Mouse (Mus musculus): ENCODE measurements around the gene Shmt2. TPM values are rescaled to one million over a fixed set of nuclear protein-coding genes. Genes with fewer than 3 reads are reported as not detected.

The Shmt2 gene
- polyA plus RNA-seq, 1 experiment = 535 TPM

GRCm38 (mm10) chr10:127485235-127485634, 37.0 kb downstream of the Shmt2 start:
- TF ChIP-seq TCF12 (IDR thresholded peaks at IDR 0.05; ENCODE audit: insufficient read depth, poor library complexity, severe bottlenecking) (no peak), TCF3 (IDR thresholded peaks at IDR 0.05; ENCODE audit: insufficient read length, low read depth) (no peak), POLR2AphosphoS2 (IDR thresholded peaks at IDR 0.05; ENCODE audit: insufficient read length, low read depth) (no peak), E2F4 (IDR thresholded peaks at IDR 0.05; ENCODE audit: insufficient read depth) (no peak), SRF (IDR thresholded peaks at IDR 0.05; ENCODE audit: control insufficient read depth, insufficient read length, low read depth) (no peak), MAX (IDR thresholded peaks at IDR 0.05; ENCODE audit: low read depth) (no peak), CEBPB (IDR thresholded peaks at IDR 0.05; ENCODE audit: insufficient read depth, poor library complexity, severe bottlenecking) (no peak), MYOG (IDR thresholded peaks at IDR 0.05; ENCODE audit: control insufficient read depth in 1 of 3, insufficient read depth in 1 of 3, insufficient read length in 2 of 3, low read depth in 2 of 3) (no peak), USF1 (IDR thresholded peaks at IDR 0.05; ENCODE audit: low read depth) (no peak), REST (IDR thresholded peaks at IDR 0.05; ENCODE audit: insufficient read depth, insufficient read length) (no peak), MYOD1 (IDR thresholded peaks at IDR 0.05; ENCODE audit: control insufficient read depth in 1 of 3, insufficient read length in 2 of 3, low read depth in 2 of 3) (no peak), POLR2A (IDR thresholded peaks at IDR 0.05; ENCODE audit: insufficient read length, low read depth) (no peak)
- Histone ChIP-seq H3K36me3 (ENCODE audit: control insufficient read depth, insufficient read depth) (peaks cover 43% of the 10 kb centered on the region), H3K79me2 (ENCODE audit: control insufficient read depth, insufficient read depth) (no peaks in the 10 kb centered on the region)

GRCm38 (mm10) chr10:127480833-127481813, 41.1 kb downstream of the Shmt2 start:
- Histone ChIP-seq H3K79me2 (ENCODE audit: control insufficient read depth, insufficient read depth) (no peaks in the 10 kb centered on the region), H3K27me3 (ENCODE audit: control insufficient read depth, insufficient read depth, insufficient read length) (no peaks in the 10 kb centered on the region), H3ac (ENCODE audit: control insufficient read depth, insufficient read length) (no peak overlapping the region), H3K4me2 (ENCODE audit: low read depth) (peak overlapping the region; percentile 74), H3K4me3 (no peak overlapping the region), H3K36me3 (ENCODE audit: control insufficient read depth, insufficient read depth) (peaks cover 35% of the 10 kb centered on the region)
- TF ChIP-seq USF1 (IDR thresholded peaks at IDR 0.05; ENCODE audit: low read depth) = peak; percentile 92
- no peak for TF ChIP-seq E2F4 (IDR thresholded peaks at IDR 0.05; ENCODE audit: insufficient read depth)

More at GRCm38 (mm10) chr10:127485235-127485634, 37.0 kb downstream of the Shmt2 start:
- H3K27me3 ChIP-seq (ENCODE audit: control insufficient read depth, insufficient read depth, insufficient read length) = no peaks in the 10 kb centered on the region
- no peak overlapping the region for H3K4me2 ChIP-seq (ENCODE audit: low read depth)
- H3K4me3 ChIP-seq = no peak overlapping the region
- H3ac ChIP-seq (ENCODE audit: control insufficient read depth, insufficient read length) = no peak overlapping the region

GRCm38 (mm10) chr10:127479131-127479530, 43.1 kb downstream of the Shmt2 start:
- Histone ChIP-seq H3ac (ENCODE audit: control insufficient read depth, insufficient read length) (no peak overlapping the region), H3K27me3 (ENCODE audit: control insufficient read depth, insufficient read depth, insufficient read length) (no peaks in the 10 kb centered on the region), H3K4me2 (ENCODE audit: low read depth) (no peak overlapping the region), H3K4me3 (no peak overlapping the region), H3K36me3 (ENCODE audit: control insufficient read depth, insufficient read depth) (peaks cover 16% of the 10 kb centered on the region), H3K79me2 (ENCODE audit: control insufficient read depth, insufficient read depth) (no peaks in the 10 kb centered on the region)
- TF ChIP-seq MAX (IDR thresholded peaks at IDR 0.05; ENCODE audit: low read depth) = no peak
- TF ChIP-seq CEBPB (IDR thresholded peaks at IDR 0.05; ENCODE audit: insufficient read depth, poor library complexity, severe bottlenecking) = no peak
- TF ChIP-seq USF1 (IDR thresholded peaks at IDR 0.05; ENCODE audit: low read depth) = no peak
- TF ChIP-seq POLR2AphosphoS2 (IDR thresholded peaks at IDR 0.05; ENCODE audit: insufficient read length, low read depth) = no peak
- no peak for TF ChIP-seq TCF3 (IDR thresholded peaks at IDR 0.05; ENCODE audit: insufficient read length, low read depth)
- TF ChIP-seq SRF (IDR thresholded peaks at IDR 0.05; ENCODE audit: control insufficient read depth, insufficient read length, low read depth) = no peak
- no peak for TF ChIP-seq TCF12 (IDR thresholded peaks at IDR 0.05; ENCODE audit: insufficient read depth, poor library complexity, severe bottlenecking)
- TF ChIP-seq REST (IDR thresholded peaks at IDR 0.05; ENCODE audit: insufficient read depth, insufficient read length) = no peak
- TF ChIP-seq E2F4 (IDR thresholded peaks at IDR 0.05; ENCODE audit: insufficient read depth) = no peak
- no peak for TF ChIP-seq MYOD1 (IDR thresholded peaks at IDR 0.05; ENCODE audit: control insufficient read depth in 1 of 3, insufficient read length in 2 of 3, low read depth in 2 of 3)
- no peak for TF ChIP-seq POLR2A (IDR thresholded peaks at IDR 0.05; ENCODE audit: insufficient read length, low read depth)
- no peak for TF ChIP-seq MYOG (IDR thresholded peaks at IDR 0.05; ENCODE audit: control insufficient read depth in 1 of 3, insufficient read depth in 1 of 3, insufficient read length in 2 of 3, low read depth in 2 of 3)

GRCm38 (mm10) chr10:127477301-127477700, 44.9 kb downstream of the Shmt2 start:
- Histone ChIP-seq H3K79me2 (ENCODE audit: control insufficient read depth, insufficient read depth) (no peaks in the 10 kb centered on the region), H3K36me3 (ENCODE audit: control insufficient read depth, insufficient read depth) (peaks cover 9% of the 10 kb centered on the region), H3ac (ENCODE audit: control insufficient read depth, insufficient read length) (no peak overlapping the region), H3K27me3 (ENCODE audit: control insufficient read depth, insufficient read depth, insufficient read length) (no peaks in the 10 kb centered on the region), H3K4me3 (no peak overlapping the region), H3K4me2 (ENCODE audit: low read depth) (no peak overlapping the region)
- TF ChIP-seq TCF12 (IDR thresholded peaks at IDR 0.05; ENCODE audit: insufficient read depth, poor library complexity, severe bottlenecking) (no peak), REST (IDR thresholded peaks at IDR 0.05; ENCODE audit: insufficient read depth, insufficient read length) (no peak), MYOD1 (IDR thresholded peaks at IDR 0.05; ENCODE audit: control insufficient read depth in 1 of 3, insufficient read length in 2 of 3, low read depth in 2 of 3) (no peak), MYOG (IDR thresholded peaks at IDR 0.05; ENCODE audit: control insufficient read depth in 1 of 3, insufficient read depth in 1 of 3, insufficient read length in 2 of 3, low read depth in 2 of 3) (no peak), CEBPB (IDR thresholded peaks at IDR 0.05; ENCODE audit: insufficient read depth, poor library complexity, severe bottlenecking) (no peak)

DNA sequence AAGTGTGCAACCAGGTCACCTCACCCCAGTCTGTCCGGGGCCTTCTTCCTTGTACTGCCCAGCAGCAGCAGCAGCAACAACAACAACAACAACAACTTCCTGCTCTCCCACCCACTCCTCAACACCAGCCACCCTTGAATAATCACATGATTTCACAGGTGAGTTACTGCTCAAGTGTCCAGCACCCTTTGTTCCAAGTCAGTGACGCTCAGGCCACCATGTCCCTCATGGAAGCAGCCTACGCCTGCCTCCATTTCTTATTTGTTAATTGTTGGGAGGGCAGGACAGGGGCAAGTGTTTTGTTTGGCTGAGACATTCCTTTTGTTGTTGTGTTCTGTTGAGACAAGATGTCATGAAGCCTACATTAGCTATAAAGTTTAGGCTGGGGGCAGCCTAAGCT, 45.7 kb downstream of the Shmt2 start:
- peaks cover 9% of the 10 kb centered on the region for H3K36me3 ChIP-seq (ENCODE audit: control insufficient read depth, insufficient read depth)
- TF ChIP-seq MAX (IDR thresholded peaks at IDR 0.05; ENCODE audit: low read depth) (no peak), POLR2A (IDR thresholded peaks at IDR 0.05; ENCODE audit: insufficient read length, low read depth) (no peak), E2F4 (IDR thresholded peaks at IDR 0.05; ENCODE audit: insufficient read depth) (no peak), POLR2AphosphoS2 (IDR thresholded peaks at IDR 0.05; ENCODE audit: insufficient read length, low read depth) (no peak), MYOD1 (IDR thresholded peaks at IDR 0.05; ENCODE audit: control insufficient read depth in 1 of 3, insufficient read length in 2 of 3, low read depth in 2 of 3) (no peak), MYOG (IDR thresholded peaks at IDR 0.05; ENCODE audit: control insufficient read depth in 1 of 3, insufficient read depth in 1 of 3, insufficient read length in 2 of 3, low read depth in 2 of 3) (no peak), USF1 (IDR thresholded peaks at IDR 0.05; ENCODE audit: low read depth) (no peak)
- H3K79me2 ChIP-seq (ENCODE audit: control insufficient read depth, insufficient read depth) = no peaks in the 10 kb centered on the region
- no peak overlapping the region for H3ac ChIP-seq (ENCODE audit: control insufficient read depth, insufficient read length)
- H3K27me3 ChIP-seq (ENCODE audit: control insufficient read depth, insufficient read depth, insufficient read length) = no peaks in the 10 kb centered on the region
- no peak overlapping the region for H3K4me2 ChIP-seq (ENCODE audit: low read depth)
- no peak overlapping the region for H3K4me3 ChIP-seq
